Mouse (Mus musculus) CD8-positive naive resting alpha-beta T cell, adult 2 months (primary cell): ENCODE results near the gene AU018091.
"Not testable (repeated sequence)": the region's sequence is repeated elsewhere in the genome, so short reads cannot be mapped to it uniquely, and the experiment has no call there.

Experiments
- DNase-seq, 2 experiments: peaks; one replicate each; pipeline ENCODE4 v3.0.0; 2022; ENCODE audit warnings: low read depth in 2 of 2, low spot score in 2 of 2

Gene AU018091

GRCm38 (mm10) chr7:3168925-3169324, at the start of gene AU018091:
TSS of gene AU018091 (minus strand) at chr7:3169203.
- DNase-seq: no peak

GRCm38 (mm10) chr7:3217546-3218056, 48.6 kb upstream of the AU018091 start:
- no peak for DNase-seq

GRCm38 (mm10) chr7:3216331-3216730, 47.3 kb upstream of the AU018091 start:
- no peak for DNase-seq

- no peak for DNase-seq
Observed at GRCm38 (mm10) chr7:3213557-3213956, 44.6 kb upstream of the AU018091 start.

GRCm38 (mm10) chr7:3213156-3213555, 44.2 kb upstream of the AU018091 start:
- DNase-seq: no peak

GRCm38 (mm10) chr7:3212002-3212790, 43.2 kb upstream of the AU018091 start:
- no peak for DNase-seq

- DNase-seq: no peak
Observed at GRCm38 (mm10) chr7:3211518-3211917, 42.5 kb upstream of the AU018091 start.

- DNase-seq: no peak
Observed at GRCm38 (mm10) chr7:3210605-3211004, 41.6 kb upstream of the AU018091 start.

GRCm38 (mm10) chr7:3206520-3206919, 37.5 kb upstream of the AU018091 start:
- DNase-seq: no peak

- no peak for DNase-seq
Observed at GRCm38 (mm10) chr7:3204628-3205027, 35.6 kb upstream of the AU018091 start.

- no peak for DNase-seq
Observed at GRCm38 (mm10) chr7:3203890-3204289, 34.9 kb upstream of the AU018091 start.

- no peak for DNase-seq
Observed at GRCm38 (mm10) chr7:3201134-3201705, 32.2 kb upstream of the AU018091 start.

- DNase-seq: no peak
Observed at GRCm38 (mm10) chr7:3198884-3199283, 29.9 kb upstream of the AU018091 start.

GRCm38 (mm10) chr7:3195850-3196249, 26.8 kb upstream of the AU018091 start:
- DNase-seq: no peak

GRCm38 (mm10) chr7:3194531-3194930, 25.5 kb upstream of the AU018091 start:
- DNase-seq: no peak

- no peak for DNase-seq
Observed at GRCm38 (mm10) chr7:3193905-3194304, 24.9 kb upstream of the AU018091 start.

GRCm38 (mm10) chr7:3193049-3193632, 24.1 kb upstream of the AU018091 start:
- no peak for DNase-seq

- DNase-seq: no peak
Observed at GRCm38 (mm10) chr7:3191971-3192498, 23.0 kb upstream of the AU018091 start.

GRCm38 (mm10) chr7:3186726-3187125, 17.7 kb upstream of the AU018091 start:
- not testable (repeated sequence) for DNase-seq

GRCm38 (mm10) chr7:3186136-3186535, 17.1 kb upstream of the AU018091 start:
- DNase-seq: no peak

- DNase-seq: no peak
Observed at GRCm38 (mm10) chr7:3184394-3184793, 15.4 kb upstream of the AU018091 start.

- DNase-seq: not testable (repeated sequence)
Observed at GRCm38 (mm10) chr7:3180958-3181357, 12.0 kb upstream of the AU018091 start.
